Mouse (Mus musculus) liver, embryonic 11.5 days (tissue): ENCODE measurements around the gene Ifngr1. TPM values are rescaled to one million over a fixed set of nuclear protein-coding genes. Genes with fewer than 3 reads are reported as not detected.

ENCODE experiments used
- ATAC-seq: fragments of 200-750 bp; cut with Nextera tagmentation; replicated peaks from 2 replicates; pipeline ENCODE4 v1.8.0; 2017; ENCODE audit warnings: moderate number of reproducible peaks, mild to moderate bottlenecking, moderate TSS enrichment, moderate library complexity; ENCODE audit not compliant: low FRiP score
- DNase-seq: peaks from one replicate; pipeline ENCODE4 v3.0.0-alpha.2; 2017; ENCODE audit warnings: low spot score
- H3K27ac ChIP-seq: fragments of 300-500 bp; sonication (generic); 2 replicates; pipeline ENCODE4 v1.5.1; 2014; ENCODE audit warnings: mild to moderate bottlenecking, low read depth, low read length, control low read depth
- H3K27me3 ChIP-seq: fragments of 300-500 bp; sonication (generic); replicated peaks from 2 replicates; pipeline ENCODE4 v1.6.1; 2014; ENCODE audit warnings: low read length, mixed read lengths; ENCODE audit not compliant: control insufficient read depth, insufficient read depth
- H3K36me3 ChIP-seq: fragments of 300-500 bp; sonication (generic); 2 replicates; pipeline ENCODE4 v1.6.1; 2014; ENCODE audit warnings: mild to moderate bottlenecking, low read length, moderate library complexity, mixed read lengths; ENCODE audit not compliant: control insufficient read depth, insufficient read depth
- H3K4me1 ChIP-seq: fragments of 300-500 bp; sonication (generic); replicated peaks from 2 replicates; pipeline ENCODE4 v1.6.1; 2014; ENCODE audit warnings: low read length, mixed read lengths; ENCODE audit not compliant: control insufficient read depth, insufficient read depth
- H3K4me2 ChIP-seq: fragments of 300-500 bp; sonication (generic); 2 replicates; pipeline ENCODE4 v1.6.1; 2014; ENCODE audit warnings: mild to moderate bottlenecking, control low read depth, moderate library complexity
- H3K4me3 ChIP-seq: fragments of 300-500 bp; sonication (generic); 2 replicates; pipeline ENCODE4 v1.5.1; 2014; ENCODE audit warnings: low read depth, low read length, control low read depth
- H3K9ac ChIP-seq: fragments of 300-500 bp; sonication (generic); 2 replicates; pipeline ENCODE4 v1.6.1; 2014; ENCODE audit warnings: low read depth, low read length, control low read depth
- H3K9me3 ChIP-seq: fragments of 300-500 bp; sonication (generic); 2 replicates; pipeline ENCODE4 v1.6.1; 2016; ENCODE audit warnings: low read length, inconsistent platforms, mixed read lengths; ENCODE audit not compliant: control insufficient read depth
- WGBS: fragments of 180-500 bp; shearing (Covaris S2); extraction: QIAGEN DNeasy Blood & Tissue Kit; methylation state at CpG from one replicate; pipeline ENCODE4 v1.1.7; 2014; 5-methylcytosine and 5-hydroxymethylcytosine counted together
- polyA plus RNA-seq: library from polyadenylated mRNA; unstranded; fragments of >200 nt; fragmentation: Nextera tagmentation; extraction: Ambion mirVana; gene quantifications from 2 replicates; pipeline ENCODE4 v1.2.1, GENCODE M21; 2014

Ifngr1 gene
- polyA plus RNA-seq, 1 experiment from 2014 or later = 53.7 TPM

GRCm38 (mm10) chr10:19563443-19563861, 28.3 kb upstream of the Ifngr1 start:
- ATAC-seq = no peak
- H3K4me1 ChIP-seq = no peaks in the 10 kb centered on the region
- H3K27ac ChIP-seq = no peak overlapping the region
- H3K4me2 ChIP-seq = no peak overlapping the region
- H3K36me3 ChIP-seq = no peaks in the 10 kb centered on the region
- no peaks in the 10 kb centered on the region for H3K27me3 ChIP-seq
- H3K4me3 ChIP-seq = no peak overlapping the region
- DNase-seq = no peak
- H3K9me3 ChIP-seq = no peaks in the 10 kb centered on the region
- H3K9ac ChIP-seq = no peak overlapping the region
- 78% methylated on average over 1 of the region's 1 CpGs for WGBS

GRCm38 (mm10) chr10:19567481-19567880, 24.3 kb upstream of the Ifngr1 start:
- Histone ChIP-seq H3K27ac (no peak overlapping the region), H3K9me3 (no peaks in the 10 kb centered on the region), H3K36me3 (no peaks in the 10 kb centered on the region), H3K4me2 (no peak overlapping the region), H3K4me1 (no peaks in the 10 kb centered on the region), H3K9ac (no peak overlapping the region), H3K4me3 (no peak overlapping the region), H3K27me3 (no peaks in the 10 kb centered on the region)
- ATAC-seq (no peak), DNase-seq (no peak)
- WGBS = 94% methylated on average over 4 of the region's 4 CpGs

GRCm38 (mm10) chr10:19570288-19570687, 21.5 kb upstream of the Ifngr1 start:
- ATAC-seq (no peak), DNase-seq (no peak)
- Histone ChIP-seq H3K4me2 (no peak overlapping the region), H3K36me3 (no peaks in the 10 kb centered on the region), H3K9me3 (no peaks in the 10 kb centered on the region), H3K27me3 (no peaks in the 10 kb centered on the region), H3K4me3 (no peak overlapping the region), H3K9ac (no peak overlapping the region), H3K4me1 (no peaks in the 10 kb centered on the region), H3K27ac (no peak overlapping the region)
- 42% methylated on average over 4 of the region's 4 CpGs for WGBS

GRCm38 (mm10) chr10:19570716-19571115, 21.0 kb upstream of the Ifngr1 start:
- H3K9me3 ChIP-seq = no peaks in the 10 kb centered on the region
- H3K9ac ChIP-seq = no peak overlapping the region
- no peaks in the 10 kb centered on the region for H3K4me1 ChIP-seq
- no peak overlapping the region for H3K27ac ChIP-seq
- WGBS = 42% methylated on average over 1 of the region's 1 CpGs
- H3K36me3 ChIP-seq = no peaks in the 10 kb centered on the region
- no peak overlapping the region for H3K4me2 ChIP-seq
- DNase-seq (no peak), ATAC-seq (no peak)
- no peaks in the 10 kb centered on the region for H3K27me3 ChIP-seq
- H3K4me3 ChIP-seq = no peak overlapping the region

GRCm38 (mm10) chr10:19577571-19577970, 14.2 kb upstream of the Ifngr1 start:
- Histone ChIP-seq H3K27ac (no peak overlapping the region), H3K4me3 (no peak overlapping the region), H3K27me3 (no peaks in the 10 kb centered on the region), H3K4me1 (0 out of 2 replicates have a peak, but pooled peaks cover 3% of the 10 kb centered on the region), H3K36me3 (no peaks in the 10 kb centered on the region), H3K4me2 (no peak overlapping the region), H3K9ac (no peak overlapping the region), H3K9me3 (no peaks in the 10 kb centered on the region)
- 89% methylated on average over 3 of the region's 3 CpGs for WGBS
- DNase-seq (no peak), ATAC-seq (no peak)

- Histone ChIP-seq H3K9ac (no peak overlapping the region), H3K36me3 (no peaks in the 10 kb centered on the region), H3K27me3 (no peaks in the 10 kb centered on the region), H3K4me3 (no peak overlapping the region), H3K4me2 (no peak overlapping the region), H3K4me1 (peaks cover 3% of the 10 kb centered on the region; the same call in 1 of the 2 replicates), H3K9me3 (no peaks in the 10 kb centered on the region), H3K27ac (no peak overlapping the region)
- ATAC-seq = no peak
- no peak for DNase-seq
- 74% methylated on average over 6 of the region's 6 CpGs for WGBS
Observed at GRCm38 (mm10) chr10:19578001-19578400, 13.7 kb upstream of the Ifngr1 start.

- H3K9ac ChIP-seq = no peak overlapping the region
- no peak overlapping the region for H3K4me2 ChIP-seq
- H3K9me3 ChIP-seq = no peaks in the 10 kb centered on the region
- H3K4me3 ChIP-seq = no peak overlapping the region
- no peak for DNase-seq
- H3K27ac ChIP-seq = no peak overlapping the region
- peaks cover 8% of the 10 kb centered on the region for H3K4me1 ChIP-seq
- H3K36me3 ChIP-seq = no peaks in the 10 kb centered on the region
- no peaks in the 10 kb centered on the region for H3K27me3 ChIP-seq
- no peak for ATAC-seq
- WGBS = 76% methylated on average over 9 of the region's 9 CpGs
Observed at GRCm38 (mm10) chr10:19578409-19578986, 13.3 kb upstream of the Ifngr1 start.

- Histone ChIP-seq H3K4me1 (peaks cover 26% of the 10 kb centered on the region), H3K9me3 (no peaks in the 10 kb centered on the region), H3K36me3 (no peaks in the 10 kb centered on the region), H3K9ac (no peak overlapping the region), H3K27me3 (no peaks in the 10 kb centered on the region), H3K4me2 (no peak overlapping the region), H3K4me3 (no peak overlapping the region), H3K27ac (no peak overlapping the region)
- no peak for ATAC-seq
- no peak for DNase-seq
- 70% methylated on average over 3 of the region's 3 CpGs for WGBS
Observed at GRCm38 (mm10) chr10:19580660-19581059, 11.1 kb upstream of the Ifngr1 start.

- no peaks in the 10 kb centered on the region for H3K9me3 ChIP-seq
- ATAC-seq (no peak), DNase-seq (no peak)
- H3K4me2 ChIP-seq = no peak overlapping the region
- H3K36me3 ChIP-seq = no peaks in the 10 kb centered on the region
- WGBS = 47% methylated on average over 9 of the region's 9 CpGs
- H3K9ac ChIP-seq = no peak overlapping the region
- H3K27me3 ChIP-seq = no peaks in the 10 kb centered on the region
- H3K27ac ChIP-seq = peak overlapping the region; percentile 78
- H3K4me1 ChIP-seq = peaks cover 28% of the 10 kb centered on the region
- H3K4me3 ChIP-seq = no peak overlapping the region
Observed at GRCm38 (mm10) chr10:19581844-19582582, 9.7 kb upstream of the Ifngr1 start.
